Mouse (Mus musculus): ENCODE data around the gene Susd5. TPM values are rescaled to one million over a fixed set of nuclear protein-coding genes. Genes with fewer than 3 reads are reported as not detected.

Susd5 gene
- polyA plus RNA-seq, 1 experiment from 2014 or later: 17.2 TPM

DNA sequence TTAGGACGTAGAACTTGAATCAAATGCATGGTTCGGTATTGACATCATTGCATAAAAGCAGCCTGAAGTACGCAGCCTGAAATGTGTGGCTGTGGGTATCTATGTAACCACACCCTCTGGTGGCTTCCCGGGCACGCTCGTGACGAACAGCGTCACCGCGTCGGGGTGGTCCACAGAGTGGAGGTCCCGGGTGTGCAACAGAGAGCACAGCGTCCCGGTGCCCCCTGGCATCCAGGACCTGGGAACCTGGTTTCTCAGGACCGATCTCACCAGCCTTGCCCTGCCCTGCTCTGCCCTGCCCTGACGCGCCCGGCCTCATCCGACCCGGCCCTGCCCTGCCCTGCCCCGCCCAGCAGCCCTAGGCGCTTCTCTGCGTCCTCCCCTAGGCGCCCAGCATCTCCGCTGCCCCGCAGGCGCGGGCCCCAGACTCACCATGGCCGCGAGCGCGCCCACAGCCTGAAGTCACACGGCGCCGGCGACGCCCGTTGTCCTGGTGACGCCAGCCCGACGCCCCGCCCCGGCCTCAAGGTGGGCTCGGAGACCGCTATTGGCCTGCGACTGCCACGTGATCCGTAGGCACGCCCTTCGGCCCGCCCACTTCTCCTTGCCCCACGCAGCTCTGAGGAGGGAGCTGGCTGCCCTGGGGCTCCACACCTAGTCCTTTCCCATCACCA, 30.5 kb upstream of the Susd5 start:
- peak overlapping the region; percentile 93 for H3K4me2 ChIP-seq (replicated peaks)
- peaks cover 17% of the 10 kb centered on the region for H3K4me1 ChIP-seq
- WGBS: under 1% methylated on average over 52 of the region's 52 CpGs
- peak; percentile 93 for ATAC-seq (ENCODE audit: insufficient number of reproducible peaks, low FRiP score, low TSS enrichment, low read depth)
- no peaks in the 10 kb centered on the region for H3K36me3 ChIP-seq
- 0 out of 2 replicates have a peak overlapping the region, but pooled peaks have one; percentile 8 for H3K27ac ChIP-seq (replicated peaks)
- H3K27me3 ChIP-seq: 0 out of 2 replicates have a peak, but pooled peaks cover 2% of the 10 kb centered on the region
- H3K9me3 ChIP-seq (replicated peaks): no peaks in the 10 kb centered on the region
- H3K4me3 ChIP-seq (replicated peaks): peak overlapping the region; percentile 63
- H3K9ac ChIP-seq: peak overlapping the region; percentile 57

DNA sequence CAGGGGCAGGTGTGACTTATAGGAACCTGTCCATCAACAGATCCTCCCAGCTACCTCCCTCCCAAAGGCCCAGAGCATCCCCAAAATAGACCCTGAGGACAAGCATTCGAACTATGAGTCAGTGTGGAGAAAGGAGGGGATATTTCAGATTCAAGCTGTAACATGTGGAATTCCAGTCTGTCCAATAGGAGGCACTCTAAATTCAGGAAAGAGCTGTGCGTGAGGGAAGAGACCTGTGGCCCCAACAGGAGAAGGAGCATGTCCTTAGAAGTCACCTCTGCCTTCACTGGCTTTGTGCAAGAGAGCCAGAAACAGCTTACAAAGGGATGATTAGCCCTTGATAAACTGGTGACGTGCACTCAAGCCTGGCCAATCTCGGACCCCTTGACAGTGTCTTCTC, 16.0 kb upstream of the Susd5 start:
- Histone ChIP-seq H3K27ac (replicated peaks) (no peak overlapping the region), H3K9ac (no peak overlapping the region), H3K9me3 (replicated peaks) (no peaks in the 10 kb centered on the region), H3K4me3 (replicated peaks) (no peak overlapping the region), H3K27me3 (no peaks in the 10 kb centered on the region), H3K4me2 (replicated peaks) (no peak overlapping the region), H3K36me3 (no peaks in the 10 kb centered on the region), H3K4me1 (peaks cover 13% of the 10 kb centered on the region)
- ATAC-seq (ENCODE audit: insufficient number of reproducible peaks, low FRiP score, low TSS enrichment, low read depth): no peak
- 74% methylated on average over 4 of the region's 4 CpGs for WGBS

DNA sequence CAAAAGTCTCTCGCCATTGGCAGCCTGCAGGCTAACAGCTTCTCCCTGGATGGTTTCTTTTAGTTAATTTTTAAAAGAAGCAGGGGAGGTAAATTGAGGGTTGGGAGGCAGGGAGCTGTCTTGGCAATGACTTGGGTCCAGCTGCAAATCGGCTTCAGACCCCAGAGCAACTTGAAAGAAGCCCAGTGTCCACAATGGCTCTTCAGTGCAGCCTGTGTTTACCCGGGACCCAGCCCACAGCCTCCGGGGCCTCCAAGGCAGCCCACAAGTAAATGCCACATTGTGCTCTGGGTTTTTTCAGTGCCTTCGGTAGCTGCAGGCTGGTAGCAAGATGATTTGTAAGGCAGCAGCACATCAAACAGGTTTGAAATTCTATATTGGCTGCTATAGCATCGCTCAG, 14.4 kb upstream of the Susd5 start:
- peak overlapping the region; percentile 48 for H3K27ac ChIP-seq (replicated peaks)
- ATAC-seq (ENCODE audit: insufficient number of reproducible peaks, low FRiP score, low TSS enrichment, low read depth): 0 out of 2 replicates have a peak, but pooled peaks have one; percentile 45

DNA sequence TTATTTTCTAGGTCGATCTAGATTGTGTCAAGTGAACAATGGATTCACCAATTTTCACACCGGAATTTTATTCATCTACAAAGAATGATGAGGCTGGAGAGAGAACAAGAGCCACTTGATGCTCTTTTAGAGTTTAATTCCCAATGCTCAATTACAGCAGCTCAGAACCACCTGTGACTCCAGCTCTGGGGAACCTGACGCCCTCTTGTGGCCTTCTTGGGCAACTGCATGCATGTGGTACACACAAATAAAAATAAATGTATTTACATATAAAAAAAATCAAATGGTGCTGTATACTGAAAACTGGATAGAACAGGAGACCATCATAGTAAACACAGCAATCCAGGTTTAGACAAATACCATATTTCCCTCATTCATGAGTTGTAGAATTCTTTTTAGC, 12.5 kb upstream of the Susd5 start:
- Histone ChIP-seq H3K27ac (replicated peaks) (no peak overlapping the region), H3K27me3 (no peaks in the 10 kb centered on the region), H3K9ac (no peak overlapping the region), H3K36me3 (no peaks in the 10 kb centered on the region), H3K4me2 (replicated peaks) (no peak overlapping the region), H3K9me3 (replicated peaks) (no peaks in the 10 kb centered on the region), H3K4me1 (peaks cover 13% of the 10 kb centered on the region), H3K4me3 (replicated peaks) (no peak overlapping the region)
- ATAC-seq (ENCODE audit: insufficient number of reproducible peaks, low FRiP score, low TSS enrichment, low read depth): no peak
- WGBS: 63% methylated on average over 3 of the region's 3 CpGs

More for the DNA sequence above, 14.4 kb upstream of the Susd5 start:
- H3K36me3 ChIP-seq: no peaks in the 10 kb centered on the region
- H3K9me3 ChIP-seq (replicated peaks): no peaks in the 10 kb centered on the region
- 22% methylated on average over 6 of the region's 6 CpGs for WGBS
- H3K4me1 ChIP-seq: peaks cover 13% of the 10 kb centered on the region
- H3K27me3 ChIP-seq: no peaks in the 10 kb centered on the region
- H3K9ac ChIP-seq: no peak overlapping the region
- 0 out of 2 replicates have a peak overlapping the region, but pooled peaks have one; percentile 12 for H3K4me2 ChIP-seq (replicated peaks)
- H3K4me3 ChIP-seq (replicated peaks): no peak overlapping the region

DNA sequence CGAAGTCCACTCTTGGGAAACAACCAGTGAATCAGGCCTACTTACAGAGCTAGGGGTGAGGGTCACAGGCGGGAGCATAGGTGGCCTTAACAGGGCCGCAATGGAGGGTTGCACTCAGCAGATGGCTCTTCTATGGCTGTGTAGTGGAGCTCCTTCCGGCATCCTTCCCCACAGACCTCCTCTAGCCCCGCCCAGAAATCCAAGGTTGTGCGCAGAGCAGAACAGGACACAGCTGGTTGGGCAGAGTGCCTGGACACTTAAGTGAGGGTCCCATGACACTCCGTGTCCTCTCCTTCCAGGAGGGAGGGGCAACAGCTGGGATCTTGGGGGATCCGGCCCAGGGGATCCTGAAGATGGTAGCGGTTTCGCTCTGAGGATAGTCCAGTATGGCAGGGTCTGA, 10.9 kb upstream of the Susd5 start, which contains the start of gene Fbxl2:
Gene Fbxl2 (minus strand): TSS at position 164 of the 400 bp plus-strand sequence.
- no peak within 1 kb of the TSS for H3K4me3 ChIP-seq (replicated peaks)
- H3K27ac ChIP-seq (replicated peaks): no peak within 1 kb of the TSS
- WGBS: 83% methylated on average over 10 of the region's 10 CpGs
- H3K36me3 ChIP-seq: no peaks in the 10 kb centered on the region
- H3K9me3 ChIP-seq (replicated peaks): no peaks in the 10 kb centered on the region
- no peak within 1 kb of the TSS for H3K9ac ChIP-seq
- ATAC-seq (ENCODE audit: insufficient number of reproducible peaks, low FRiP score, low TSS enrichment, low read depth): no peak
- H3K4me2 ChIP-seq (replicated peaks): no peak within 1 kb of the TSS
- peaks cover 13% of the 10 kb centered on the region for H3K4me1 ChIP-seq
- no peaks in the 10 kb centered on the region for H3K27me3 ChIP-seq

DNA sequence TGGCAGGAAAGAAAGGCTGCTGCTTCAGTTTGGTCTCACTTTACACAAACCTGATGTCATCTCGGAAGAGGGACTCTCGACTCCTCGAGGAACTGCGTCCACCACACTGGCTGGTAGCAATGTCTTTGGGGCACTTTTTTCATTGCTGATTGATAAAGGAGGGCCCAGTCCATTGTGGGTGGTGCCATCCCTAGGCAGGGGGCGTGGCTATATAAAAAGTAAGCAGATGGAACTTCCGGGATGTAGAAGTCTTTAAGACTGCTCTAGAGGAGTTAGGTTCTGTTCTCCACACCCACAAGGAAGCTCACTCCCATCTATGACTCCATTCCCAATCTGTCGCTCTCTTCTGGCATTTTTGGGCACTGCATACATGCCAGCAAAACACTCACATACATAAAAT, 10.3 kb upstream of the Susd5 start:
- Histone ChIP-seq H3K4me3 (replicated peaks) (no peak overlapping the region), H3K27ac (replicated peaks) (no peak overlapping the region), H3K27me3 (no peaks in the 10 kb centered on the region), H3K4me2 (replicated peaks) (no peak overlapping the region), H3K9me3 (replicated peaks) (no peaks in the 10 kb centered on the region), H3K36me3 (no peaks in the 10 kb centered on the region), H3K9ac (no peak overlapping the region), H3K4me1 (peaks cover 16% of the 10 kb centered on the region)
- no peak for ATAC-seq (ENCODE audit: insufficient number of reproducible peaks, low FRiP score, low TSS enrichment, low read depth)
- WGBS: 82% methylated on average over 7 of the region's 7 CpGs

DNA sequence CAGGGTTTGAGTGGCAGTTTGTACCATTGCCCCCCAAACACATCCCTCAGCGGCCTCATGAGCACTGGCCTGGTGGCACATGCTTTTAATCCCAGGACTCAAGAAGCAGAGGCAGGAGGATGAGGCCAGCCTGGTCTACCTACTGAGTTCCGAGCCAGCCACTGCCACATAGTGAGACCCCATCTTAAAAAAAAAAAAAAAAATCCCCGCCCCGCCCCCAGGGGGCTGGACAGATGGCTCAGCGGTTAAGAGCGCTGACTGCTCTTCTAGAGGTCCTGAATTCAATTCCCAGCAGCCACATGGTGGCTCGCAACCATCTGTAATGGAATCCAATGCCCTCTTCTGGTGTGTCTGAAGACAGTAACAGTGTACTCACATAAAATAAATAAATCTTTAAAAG, 6.8 kb upstream of the Susd5 start:
- Histone ChIP-seq H3K36me3 (no peaks in the 10 kb centered on the region), H3K4me3 (replicated peaks) (no peak overlapping the region), H3K27me3 (no peaks in the 10 kb centered on the region), H3K27ac (replicated peaks) (no peak overlapping the region), H3K4me2 (replicated peaks) (no peak overlapping the region), H3K9me3 (replicated peaks) (no peaks in the 10 kb centered on the region), H3K9ac (no peak overlapping the region), H3K4me1 (0 out of 2 replicates have a peak, but pooled peaks cover 7% of the 10 kb centered on the region)
- ATAC-seq (ENCODE audit: insufficient number of reproducible peaks, low FRiP score, low TSS enrichment, low read depth): no peak
- WGBS: 88% methylated on average over 7 of the region's 7 CpGs

DNA sequence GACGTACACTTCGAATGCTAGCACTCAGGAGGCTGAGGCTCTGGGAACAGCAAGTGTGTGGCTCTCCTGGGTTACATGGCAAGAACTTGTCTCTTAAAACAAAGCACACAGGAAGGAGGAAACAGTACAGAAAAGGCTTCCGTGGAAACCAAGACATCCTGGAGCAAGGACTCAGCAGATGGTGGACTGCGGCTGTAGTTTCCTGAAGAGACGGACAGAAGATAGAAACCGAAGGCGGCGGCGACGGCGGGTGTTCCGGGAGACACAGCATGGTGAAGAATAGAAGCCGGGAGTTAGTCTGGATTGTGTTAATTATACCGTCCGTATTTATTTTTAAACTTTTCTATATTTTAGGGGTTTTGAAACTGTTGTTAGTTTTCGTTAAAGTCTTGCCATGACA, 6.2 kb upstream of the Susd5 start:
- Histone ChIP-seq H3K4me1 (0 out of 2 replicates have a peak, but pooled peaks cover 7% of the 10 kb centered on the region), H3K27ac (replicated peaks) (no peak overlapping the region), H3K27me3 (peaks cover 3% of the 10 kb centered on the region), H3K4me3 (replicated peaks) (no peak overlapping the region), H3K4me2 (replicated peaks) (no peak overlapping the region), H3K9me3 (replicated peaks) (no peaks in the 10 kb centered on the region), H3K36me3 (no peaks in the 10 kb centered on the region), H3K9ac (no peak overlapping the region)
- ATAC-seq (ENCODE audit: insufficient number of reproducible peaks, low FRiP score, low TSS enrichment, low read depth): no peak
- WGBS: 80% methylated on average over 16 of the region's 16 CpGs

DNA sequence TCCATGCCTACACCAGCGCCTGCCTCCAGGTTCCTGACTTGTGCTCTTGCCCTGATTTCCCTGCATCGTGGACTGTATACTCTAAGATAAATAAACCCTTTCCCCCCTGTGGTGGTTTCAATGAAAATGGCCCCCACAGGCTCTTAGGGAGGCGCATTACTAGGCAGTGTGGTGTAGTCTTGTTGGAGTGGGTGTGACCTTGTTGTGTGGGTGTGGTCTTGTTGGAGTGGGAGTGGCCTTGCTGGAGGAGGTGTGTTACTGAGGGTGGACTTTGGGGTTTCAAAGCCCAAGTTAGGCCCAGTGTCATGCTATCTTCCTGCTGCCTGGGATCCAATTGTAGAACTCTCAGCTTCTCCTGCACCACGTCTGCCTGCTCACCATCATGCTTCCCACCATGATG, 4.9 kb upstream of the Susd5 start:
- no peak for ATAC-seq (ENCODE audit: insufficient number of reproducible peaks, low FRiP score, low TSS enrichment, low read depth)
- Histone ChIP-seq H3K4me3 (replicated peaks) (no peak overlapping the region), H3K4me2 (replicated peaks) (no peak overlapping the region), H3K36me3 (no peaks in the 10 kb centered on the region), H3K27ac (replicated peaks) (no peak overlapping the region), H3K4me1 (peaks cover 9% of the 10 kb centered on the region), H3K27me3 (peaks cover 15% of the 10 kb centered on the region), H3K9me3 (replicated peaks) (no peaks in the 10 kb centered on the region), H3K9ac (no peak overlapping the region)
- 81% methylated on average over 4 of the region's 4 CpGs for WGBS

DNA sequence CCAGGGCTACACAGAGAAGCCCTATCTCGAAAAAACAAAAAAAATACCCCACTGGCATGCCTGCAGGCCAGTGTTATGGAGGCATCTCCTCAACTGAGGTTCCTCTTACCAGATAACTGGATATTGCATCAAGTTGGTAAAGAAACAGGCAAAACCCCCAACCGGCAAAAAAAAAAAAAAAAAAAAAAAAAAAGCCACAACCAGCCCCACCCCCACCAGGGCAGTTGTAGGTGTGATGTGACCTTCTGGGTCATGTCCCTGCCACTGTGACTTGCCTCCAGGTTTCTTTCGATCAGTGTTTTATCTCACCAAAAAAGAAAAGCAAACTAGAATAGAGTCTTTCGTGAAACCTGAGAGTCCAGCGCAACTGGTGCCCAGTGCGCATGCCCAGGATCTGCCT, 4.1 kb upstream of the Susd5 start:
- WGBS: 82% methylated on average over 6 of the region's 6 CpGs
- H3K27me3 ChIP-seq: peaks cover 24% of the 10 kb centered on the region
- no peak overlapping the region for H3K4me3 ChIP-seq (replicated peaks)
- H3K4me2 ChIP-seq (replicated peaks): no peak overlapping the region
- peaks cover 17% of the 10 kb centered on the region for H3K4me1 ChIP-seq
- no peaks in the 10 kb centered on the region for H3K36me3 ChIP-seq
- ATAC-seq (ENCODE audit: insufficient number of reproducible peaks, low FRiP score, low TSS enrichment, low read depth): no peak
- H3K9me3 ChIP-seq (replicated peaks): no peaks in the 10 kb centered on the region
- no peak overlapping the region for H3K27ac ChIP-seq (replicated peaks)
- no peak overlapping the region for H3K9ac ChIP-seq

DNA sequence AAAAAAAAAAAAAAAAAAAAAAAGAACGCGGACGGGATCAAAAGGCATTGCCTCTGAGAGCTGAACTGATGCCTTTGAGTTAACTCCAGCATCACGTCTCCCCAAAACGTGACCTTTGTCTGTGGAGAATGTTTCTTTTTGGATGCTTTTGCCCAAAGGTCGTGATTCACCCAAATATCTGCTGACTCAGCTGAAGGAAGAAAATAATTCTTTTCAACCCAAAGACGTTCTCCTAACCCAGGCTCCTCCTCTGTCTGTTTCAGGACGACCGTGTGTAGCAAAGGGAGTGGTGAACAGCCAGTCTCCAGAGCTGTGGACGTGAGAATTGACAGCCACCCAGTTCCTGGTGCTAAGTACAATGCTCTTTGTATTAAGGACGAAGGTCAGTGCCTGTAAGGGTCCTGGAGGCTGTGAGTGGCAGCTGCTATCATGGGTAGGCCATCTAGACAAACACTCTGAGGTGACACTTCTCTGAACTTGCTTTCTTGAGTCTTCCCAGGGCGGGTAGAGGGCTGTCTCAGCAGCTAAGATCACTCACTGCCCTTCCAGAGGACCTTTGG, 11.6 kb downstream of the Susd5 start:
- H3K4me2 ChIP-seq (replicated peaks): no peak overlapping the region
- no peak overlapping the region for H3K27ac ChIP-seq (replicated peaks)
- no peak overlapping the region for H3K4me3 ChIP-seq (replicated peaks)
- no peaks in the 10 kb centered on the region for H3K4me1 ChIP-seq
- no peaks in the 10 kb centered on the region for H3K36me3 ChIP-seq
- ATAC-seq (ENCODE audit: insufficient number of reproducible peaks, low FRiP score, low TSS enrichment, low read depth): no peak
- H3K27me3 ChIP-seq: no peaks in the 10 kb centered on the region
- 47% methylated on average over 12 of the region's 12 CpGs for WGBS
- no peak overlapping the region for H3K9ac ChIP-seq
- H3K9me3 ChIP-seq (replicated peaks): no peaks in the 10 kb centered on the region

DNA sequence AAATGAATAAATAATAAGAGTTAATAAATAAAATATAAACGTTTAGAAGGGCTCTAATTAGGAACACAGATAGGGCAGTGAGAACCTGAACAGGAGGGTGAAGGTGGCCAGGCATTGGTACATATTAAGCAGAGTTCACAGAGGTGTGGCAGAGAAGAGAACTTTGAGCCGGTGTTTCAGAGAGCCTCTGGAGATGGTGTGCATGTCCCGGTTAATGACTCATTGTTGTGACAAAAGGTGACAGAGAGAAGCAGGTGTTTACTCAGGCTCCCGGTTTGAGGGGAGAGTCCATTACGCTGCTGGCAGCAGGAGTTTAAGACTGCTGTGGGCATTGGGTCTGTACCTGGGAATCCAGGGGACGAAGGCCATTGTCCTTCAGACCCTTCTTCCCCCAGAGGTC, 12.4 kb downstream of the Susd5 start:
- no peak overlapping the region for H3K4me2 ChIP-seq (replicated peaks)
- WGBS: 62% methylated on average over 6 of the region's 6 CpGs
- H3K4me1 ChIP-seq: no peaks in the 10 kb centered on the region
- no peak overlapping the region for H3K27ac ChIP-seq (replicated peaks)
- no peak for ATAC-seq (ENCODE audit: insufficient number of reproducible peaks, low FRiP score, low TSS enrichment, low read depth)
- no peaks in the 10 kb centered on the region for H3K36me3 ChIP-seq
- H3K9me3 ChIP-seq (replicated peaks): no peaks in the 10 kb centered on the region
- no peaks in the 10 kb centered on the region for H3K27me3 ChIP-seq
- no peak overlapping the region for H3K9ac ChIP-seq
- H3K4me3 ChIP-seq (replicated peaks): no peak overlapping the region

All from embryonic facial prominence, embryonic 15.5 days (tissue).